Mouse (Mus musculus): ENCODE data around the gene Mknk2. TPM values are rescaled to one million over a fixed set of nuclear protein-coding genes. Genes with fewer than 3 reads are reported as not detected.

Gene Mknk2
- polyA plus RNA-seq, 1 experiment from 2014 or later, result 85.5 TPM

GRCm38 (mm10) chr10:80671936-80672690, 5.8 kb downstream of the Mknk2 start:
- H3K9me3 ChIP-seq (replicated peaks; ENCODE audit: low read length), result no peaks in the 10 kb centered on the region
- TF ChIP-seq CTCF (IDR thresholded peaks at IDR 0.05; ENCODE audit: low read depth), result no peak
- no peak for ATAC-seq (replicated peaks; ENCODE audit: low FRiP score, low read depth)
- no peaks in the 10 kb centered on the region for H3K27me3 ChIP-seq (ENCODE audit: insufficient read depth, low read length)
- no peak overlapping the region for H3K4me3 ChIP-seq (replicated peaks; ENCODE audit: low read depth, low read length)
- H3K4me1 ChIP-seq (replicated peaks; ENCODE audit: insufficient read depth, low read length), result peaks cover 33% of the 10 kb centered on the region
- peaks cover 52% of the 10 kb centered on the region for H3K36me3 ChIP-seq (ENCODE audit: insufficient read depth, low read length)
- no peak overlapping the region for H3K4me2 ChIP-seq (ENCODE audit: low read length)
- H3K9ac ChIP-seq (ENCODE audit: low read depth, low read length), result no peak overlapping the region
- no peak overlapping the region for H3K27ac ChIP-seq
- no peak for DNase-seq (ENCODE audit: low spot score)
- WGBS, result 77% methylated on average over 11 of the region's 11 CpGs

- no peak for DNase-seq (ENCODE audit: low spot score)
- H3K27me3 ChIP-seq (ENCODE audit: insufficient read depth, low read length), result no peaks in the 10 kb centered on the region
- WGBS, result 80% methylated on average over 4 of the region's 4 CpGs
- TF ChIP-seq CTCF (IDR thresholded peaks at IDR 0.05; ENCODE audit: low read depth), result no peak
- no peak overlapping the region for H3K9ac ChIP-seq (ENCODE audit: low read depth, low read length)
- no peak for ATAC-seq (replicated peaks; ENCODE audit: low FRiP score, low read depth)
- H3K9me3 ChIP-seq (replicated peaks; ENCODE audit: low read length), result no peaks in the 10 kb centered on the region
- peaks cover 60% of the 10 kb centered on the region for H3K36me3 ChIP-seq (ENCODE audit: insufficient read depth, low read length)
- no peak overlapping the region for H3K27ac ChIP-seq
- H3K4me2 ChIP-seq (ENCODE audit: low read length), result no peak overlapping the region
- H3K4me3 ChIP-seq (replicated peaks; ENCODE audit: low read depth, low read length), result no peak overlapping the region
- peaks cover 34% of the 10 kb centered on the region for H3K4me1 ChIP-seq (replicated peaks; ENCODE audit: insufficient read depth, low read length)
Observed at GRCm38 (mm10) chr10:80671251-80671650, 6.7 kb downstream of the Mknk2 start.

- peaks cover 41% of the 10 kb centered on the region for H3K4me1 ChIP-seq (replicated peaks; ENCODE audit: insufficient read depth, low read length)
- ATAC-seq (replicated peaks; ENCODE audit: low FRiP score, low read depth) (no peak), DNase-seq (ENCODE audit: low spot score) (no peak)
- H3K27me3 ChIP-seq (ENCODE audit: insufficient read depth, low read length), result no peaks in the 10 kb centered on the region
- 81% methylated on average over 2 of the region's 2 CpGs for WGBS
- no peak overlapping the region for H3K4me3 ChIP-seq (replicated peaks; ENCODE audit: low read depth, low read length)
- no peak overlapping the region for H3K4me2 ChIP-seq (ENCODE audit: low read length)
- no peaks in the 10 kb centered on the region for H3K9me3 ChIP-seq (replicated peaks; ENCODE audit: low read length)
- H3K36me3 ChIP-seq (ENCODE audit: insufficient read depth, low read length), result peaks cover 62% of the 10 kb centered on the region
- H3K27ac ChIP-seq, result no peak overlapping the region
- TF ChIP-seq CTCF (IDR thresholded peaks at IDR 0.05; ENCODE audit: low read depth), result no peak
- H3K9ac ChIP-seq (ENCODE audit: low read depth, low read length), result no peak overlapping the region
Observed at GRCm38 (mm10) chr10:80670531-80670930, 7.4 kb downstream of the Mknk2 start.

GRCm38 (mm10) chr10:80669737-80670485, 8.0 kb downstream of the Mknk2 start:
- Histone ChIP-seq H3K27ac (no peak overlapping the region), H3K4me1 (replicated peaks; ENCODE audit: insufficient read depth, low read length) (peaks cover 46% of the 10 kb centered on the region), H3K9me3 (replicated peaks; ENCODE audit: low read length) (no peaks in the 10 kb centered on the region), H3K9ac (ENCODE audit: low read depth, low read length) (no peak overlapping the region), H3K36me3 (ENCODE audit: insufficient read depth, low read length) (peaks cover 62% of the 10 kb centered on the region), H3K27me3 (ENCODE audit: insufficient read depth, low read length) (no peaks in the 10 kb centered on the region), H3K4me3 (replicated peaks; ENCODE audit: low read depth, low read length) (no peak overlapping the region), H3K4me2 (ENCODE audit: low read length) (no peak overlapping the region)
- no peak for ATAC-seq (replicated peaks; ENCODE audit: low FRiP score, low read depth)
- DNase-seq (ENCODE audit: low spot score), result no peak
- 84% methylated on average over 7 of the region's 7 CpGs for WGBS
- no peak for TF ChIP-seq CTCF (IDR thresholded peaks at IDR 0.05; ENCODE audit: low read depth)

GRCm38 (mm10) chr10:80669018-80669417, 8.9 kb downstream of the Mknk2 start:
- Histone ChIP-seq H3K4me1 (replicated peaks; ENCODE audit: insufficient read depth, low read length) (peaks cover 45% of the 10 kb centered on the region), H3K4me3 (replicated peaks; ENCODE audit: low read depth, low read length) (no peak overlapping the region), H3K36me3 (ENCODE audit: insufficient read depth, low read length) (peaks cover 62% of the 10 kb centered on the region), H3K27ac (no peak overlapping the region), H3K4me2 (ENCODE audit: low read length) (no peak overlapping the region), H3K9me3 (replicated peaks; ENCODE audit: low read length) (no peaks in the 10 kb centered on the region), H3K27me3 (ENCODE audit: insufficient read depth, low read length) (no peaks in the 10 kb centered on the region), H3K9ac (ENCODE audit: low read depth, low read length) (no peak overlapping the region)
- TF ChIP-seq CTCF (IDR thresholded peaks at IDR 0.05; ENCODE audit: low read depth), result no peak
- 82% methylated on average over 12 of the region's 12 CpGs for WGBS
- no peak for ATAC-seq (replicated peaks; ENCODE audit: low FRiP score, low read depth)
- DNase-seq (ENCODE audit: low spot score), result no peak

GRCm38 (mm10) chr10:80668614-80669013, 9.3 kb downstream of the Mknk2 start:
- no peak overlapping the region for H3K4me3 ChIP-seq (replicated peaks; ENCODE audit: low read depth, low read length)
- peaks cover 62% of the 10 kb centered on the region for H3K36me3 ChIP-seq (ENCODE audit: insufficient read depth, low read length)
- DNase-seq (ENCODE audit: low spot score) (no peak), ATAC-seq (replicated peaks; ENCODE audit: low FRiP score, low read depth) (no peak)
- no peak overlapping the region for H3K9ac ChIP-seq (ENCODE audit: low read depth, low read length)
- 78% methylated on average over 11 of the region's 11 CpGs for WGBS
- no peaks in the 10 kb centered on the region for H3K27me3 ChIP-seq (ENCODE audit: insufficient read depth, low read length)
- peaks cover 45% of the 10 kb centered on the region for H3K4me1 ChIP-seq (replicated peaks; ENCODE audit: insufficient read depth, low read length)
- H3K27ac ChIP-seq, result no peak overlapping the region
- H3K9me3 ChIP-seq (replicated peaks; ENCODE audit: low read length), result no peaks in the 10 kb centered on the region
- H3K4me2 ChIP-seq (ENCODE audit: low read length), result no peak overlapping the region
- TF ChIP-seq CTCF (IDR thresholded peaks at IDR 0.05; ENCODE audit: low read depth), result no peak

All from kidney, postnatal 0 days (tissue).